Mouse (Mus musculus): Measurements from ENCODE around the gene Slc15a3. TPM values are rescaled to one million over a fixed set of nuclear protein-coding genes. Genes with fewer than 3 reads are reported as not detected.

Slc15a3 gene
- 0.12 and 0.33 TPM in 2 replicates for polyA plus RNA-seq (2015; fragmentation: Nextera tagmentation; extraction: Ambion mirVana)

GRCm38 (mm10) chr19:10839010-10839892, at the start of gene Slc15a3:
TSS of gene Slc15a3 (plus strand) at chr19:10839727.
- Histone ChIP-seq H3K4me3 (no peak within 1 kb of the TSS), H3K27ac (replicated peaks) (no peak within 1 kb of the TSS), H3K4me2 (no peak within 1 kb of the TSS), H3K9me3 (no peaks in the 10 kb centered on the region), H3K9ac (no peak within 1 kb of the TSS), H3K36me3 (no peaks in the 10 kb centered on the region), H3K27me3 (no peaks in the 10 kb centered on the region), H3K4me1 (replicated peaks) (no peaks in the 10 kb centered on the region)
- ATAC-seq (ENCODE audit: low read depth), result no peak
- WGBS, result 79% methylated on average over 15 of the region's 15 CpGs

GRCm38 (mm10) chr19:10790323-10790722, 49.2 kb upstream of the Slc15a3 start:
- Histone ChIP-seq H3K9ac (no peak overlapping the region), H3K4me2 (no peak overlapping the region), H3K4me3 (no peak overlapping the region), H3K36me3 (no peaks in the 10 kb centered on the region), H3K4me1 (replicated peaks) (no peaks in the 10 kb centered on the region), H3K27ac (replicated peaks) (no peak overlapping the region), H3K9me3 (no peaks in the 10 kb centered on the region), H3K27me3 (no peaks in the 10 kb centered on the region)
- ATAC-seq (ENCODE audit: low read depth), result no peak
- 85% methylated on average over 9 of the region's 9 CpGs for WGBS

- H3K36me3 ChIP-seq, result no peaks in the 10 kb centered on the region
- WGBS, result 61% methylated on average over 3 of the region's 3 CpGs
- no peak for ATAC-seq (ENCODE audit: low read depth)
Observed at GRCm38 (mm10) chr19:10793044-10793443, 46.5 kb upstream of the Slc15a3 start.

GRCm38 (mm10) chr19:10794916-10795315, 44.6 kb upstream of the Slc15a3 start:
- H3K27ac ChIP-seq (replicated peaks), result no peak overlapping the region
- no peaks in the 10 kb centered on the region for H3K36me3 ChIP-seq
- no peak overlapping the region for H3K9ac ChIP-seq
- 84% methylated on average over 1 of the region's 1 CpGs for WGBS
- H3K27me3 ChIP-seq, result no peaks in the 10 kb centered on the region
- H3K4me3 ChIP-seq, result no peak overlapping the region
- H3K9me3 ChIP-seq, result no peaks in the 10 kb centered on the region
- no peak overlapping the region for H3K4me2 ChIP-seq
- no peak for ATAC-seq (ENCODE audit: low read depth)
- H3K4me1 ChIP-seq (replicated peaks), result no peaks in the 10 kb centered on the region

More at GRCm38 (mm10) chr19:10793044-10793443, 46.5 kb upstream of the Slc15a3 start:
- no peak overlapping the region for H3K4me2 ChIP-seq
- no peaks in the 10 kb centered on the region for H3K9me3 ChIP-seq
- no peak overlapping the region for H3K4me3 ChIP-seq
- H3K9ac ChIP-seq, result no peak overlapping the region
- H3K4me1 ChIP-seq (replicated peaks), result no peaks in the 10 kb centered on the region
- H3K27ac ChIP-seq (replicated peaks), result no peak overlapping the region
- H3K27me3 ChIP-seq, result no peaks in the 10 kb centered on the region

GRCm38 (mm10) chr19:10798576-10798975, 41.0 kb upstream of the Slc15a3 start:
- Histone ChIP-seq H3K4me1 (replicated peaks) (no peaks in the 10 kb centered on the region), H3K4me2 (no peak overlapping the region), H3K9ac (no peak overlapping the region), H3K27ac (replicated peaks) (no peak overlapping the region), H3K9me3 (no peaks in the 10 kb centered on the region), H3K27me3 (no peaks in the 10 kb centered on the region), H3K36me3 (no peaks in the 10 kb centered on the region), H3K4me3 (no peak overlapping the region)
- ATAC-seq (ENCODE audit: low read depth), result no peak
- 80% methylated on average over 10 of the region's 10 CpGs for WGBS

GRCm38 (mm10) chr19:10799155-10799554, 40.4 kb upstream of the Slc15a3 start:
- H3K9ac ChIP-seq, result no peak overlapping the region
- no peak overlapping the region for H3K4me2 ChIP-seq
- 93% methylated on average over 17 of the region's 17 CpGs for WGBS
- H3K27ac ChIP-seq (replicated peaks), result no peak overlapping the region
- no peaks in the 10 kb centered on the region for H3K4me1 ChIP-seq (replicated peaks)
- H3K36me3 ChIP-seq, result no peaks in the 10 kb centered on the region
- no peak overlapping the region for H3K4me3 ChIP-seq
- H3K27me3 ChIP-seq, result no peaks in the 10 kb centered on the region
- no peak for ATAC-seq (ENCODE audit: low read depth)
- no peaks in the 10 kb centered on the region for H3K9me3 ChIP-seq

GRCm38 (mm10) chr19:10801070-10801469, 38.5 kb upstream of the Slc15a3 start:
- Histone ChIP-seq H3K36me3 (no peaks in the 10 kb centered on the region), H3K9me3 (no peaks in the 10 kb centered on the region), H3K27ac (replicated peaks) (no peak overlapping the region), H3K4me3 (no peak overlapping the region), H3K9ac (no peak overlapping the region), H3K4me1 (replicated peaks) (no peaks in the 10 kb centered on the region), H3K4me2 (no peak overlapping the region), H3K27me3 (no peaks in the 10 kb centered on the region)
- ATAC-seq (ENCODE audit: low read depth), result no peak
- WGBS, result 71% methylated on average over 6 of the region's 6 CpGs

- no peaks in the 10 kb centered on the region for H3K9me3 ChIP-seq
- WGBS, result 85% methylated on average over 6 of the region's 6 CpGs
- no peak overlapping the region for H3K27ac ChIP-seq (replicated peaks)
- no peak for ATAC-seq (ENCODE audit: low read depth)
- no peak overlapping the region for H3K4me2 ChIP-seq
- no peak overlapping the region for H3K9ac ChIP-seq
- H3K27me3 ChIP-seq, result no peaks in the 10 kb centered on the region
- no peaks in the 10 kb centered on the region for H3K4me1 ChIP-seq (replicated peaks)
- no peaks in the 10 kb centered on the region for H3K36me3 ChIP-seq
- H3K4me3 ChIP-seq, result no peak overlapping the region
Observed at GRCm38 (mm10) chr19:10801906-10802305, 37.6 kb upstream of the Slc15a3 start.

GRCm38 (mm10) chr19:10803751-10804150, 35.8 kb upstream of the Slc15a3 start:
- no peak overlapping the region for H3K4me3 ChIP-seq
- 80% methylated on average over 5 of the region's 5 CpGs for WGBS
- no peak overlapping the region for H3K4me2 ChIP-seq
- no peaks in the 10 kb centered on the region for H3K27me3 ChIP-seq
- ATAC-seq (ENCODE audit: low read depth), result no peak
- no peaks in the 10 kb centered on the region for H3K9me3 ChIP-seq
- H3K9ac ChIP-seq, result no peak overlapping the region
- H3K4me1 ChIP-seq (replicated peaks), result no peaks in the 10 kb centered on the region
- H3K36me3 ChIP-seq, result no peaks in the 10 kb centered on the region
- no peak overlapping the region for H3K27ac ChIP-seq (replicated peaks)

- ATAC-seq (ENCODE audit: low read depth), result no peak
- WGBS, result 92% methylated on average over 1 of the region's 2 CpGs
- Histone ChIP-seq H3K9ac (no peak overlapping the region), H3K36me3 (no peaks in the 10 kb centered on the region), H3K27ac (replicated peaks) (no peak overlapping the region), H3K4me1 (replicated peaks) (no peaks in the 10 kb centered on the region; the same call in 1 of the 2 replicates), H3K4me3 (no peak overlapping the region), H3K27me3 (no peaks in the 10 kb centered on the region), H3K4me2 (no peak overlapping the region), H3K9me3 (no peaks in the 10 kb centered on the region)
Observed at GRCm38 (mm10) chr19:10804850-10805660, 34.5 kb upstream of the Slc15a3 start.

GRCm38 (mm10) chr19:10805661-10806285, 33.8 kb upstream of the Slc15a3 start:
- Histone ChIP-seq H3K9me3 (no peaks in the 10 kb centered on the region), H3K27ac (replicated peaks) (no peak overlapping the region), H3K36me3 (no peaks in the 10 kb centered on the region), H3K4me1 (replicated peaks) (no peaks in the 10 kb centered on the region; the same call in 1 of the 2 replicates), H3K4me3 (no peak overlapping the region), H3K4me2 (no peak overlapping the region), H3K9ac (no peak overlapping the region), H3K27me3 (no peaks in the 10 kb centered on the region)
- WGBS, result 82% methylated on average over 11 of the region's 11 CpGs
- ATAC-seq (ENCODE audit: low read depth), result no peak

All from neural tube, embryonic 13.5 days (tissue).